Mouse (Mus musculus): ENCODE measurements around the gene Pdzk1. TPM values are rescaled to one million over a fixed set of nuclear protein-coding genes. Genes with fewer than 3 reads are reported as not detected.

The Pdzk1 gene
- polyA plus RNA-seq, 1 experiment: 0.49 TPM

DNA sequence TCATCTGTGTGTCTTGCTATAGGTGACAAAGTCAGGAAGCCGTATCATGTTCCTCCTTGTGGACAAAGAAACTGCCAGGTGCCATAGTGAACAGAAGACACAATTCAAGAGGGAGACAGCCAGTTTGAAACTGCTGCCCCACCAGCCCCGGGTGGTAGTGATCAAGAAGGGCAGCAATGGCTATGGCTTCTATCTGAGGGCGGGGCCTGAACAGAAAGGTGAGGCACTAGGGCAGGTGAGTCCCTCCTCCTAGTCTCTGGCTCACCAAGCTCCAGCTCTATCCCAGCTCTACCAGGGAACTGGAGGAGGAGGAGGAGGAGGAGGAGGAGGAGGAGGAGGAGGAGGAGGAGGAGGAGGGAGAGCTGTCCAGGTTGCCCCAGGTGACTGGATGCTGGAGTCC, 26.7 kb downstream of the Pdzk1 start:
- Histone ChIP-seq H3K4me1 (replicated peaks; ENCODE audit: control insufficient read depth, insufficient read depth, low read length) (no peaks in the 10 kb centered on the region), H3K27ac (ENCODE audit: control insufficient read depth, insufficient read depth, low read length) (no peak overlapping the region), H3K36me3 (ENCODE audit: control insufficient read depth, insufficient read depth, low read length) (no peaks in the 10 kb centered on the region), H3K4me3 (ENCODE audit: control insufficient read depth, insufficient read depth, low read length) (no peak overlapping the region), H3K27me3 (ENCODE audit: control insufficient read depth, insufficient read depth, low read length) (no peaks in the 10 kb centered on the region)
- 92% methylated on average over 3 of the region's 3 CpGs for WGBS
- TF ChIP-seq POLR2A (IDR thresholded peaks at IDR 0.05; ENCODE audit: control insufficient read depth, extremely low read depth, insufficient read depth, low read length, poor library complexity) (no peak), CTCF (IDR thresholded peaks at IDR 0.05; ENCODE audit: borderline replicate concordance, control insufficient read depth, extremely low read depth, insufficient read depth, low read length, poor library complexity) (no peak)
- DNase-seq: no peak

DNA sequence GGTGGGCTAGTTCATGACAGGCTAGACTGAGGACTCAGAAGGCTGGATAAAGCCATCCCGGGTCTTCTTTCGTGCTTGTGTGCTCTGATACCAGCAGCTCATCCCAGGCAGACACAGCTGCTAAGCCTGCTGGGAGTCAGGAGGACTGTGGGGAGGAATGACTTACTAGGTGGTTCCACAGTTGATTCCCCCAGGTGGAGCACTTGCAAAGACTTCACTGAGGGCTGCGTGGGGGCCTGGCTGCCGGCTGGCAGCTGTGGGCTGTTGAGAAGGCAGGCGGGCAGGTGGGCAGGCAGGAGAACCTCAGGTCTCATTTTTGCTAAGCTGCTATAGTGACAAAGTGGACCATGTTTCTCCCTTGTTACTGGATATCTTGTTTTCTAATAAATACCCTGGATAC, 31.4 kb downstream of the Pdzk1 start:
- TF ChIP-seq POLR2A (IDR thresholded peaks at IDR 0.05; ENCODE audit: control insufficient read depth, extremely low read depth, insufficient read depth, low read length, poor library complexity): no peak
- no peak for TF ChIP-seq CTCF (IDR thresholded peaks at IDR 0.05; ENCODE audit: borderline replicate concordance, control insufficient read depth, extremely low read depth, insufficient read depth, low read length, poor library complexity)
- no peak overlapping the region for H3K27ac ChIP-seq (ENCODE audit: control insufficient read depth, insufficient read depth, low read length)
- no peaks in the 10 kb centered on the region for H3K27me3 ChIP-seq (ENCODE audit: control insufficient read depth, insufficient read depth, low read length)
- WGBS: 88% methylated on average over 5 of the region's 5 CpGs
- H3K4me3 ChIP-seq (ENCODE audit: control insufficient read depth, insufficient read depth, low read length): no peak overlapping the region
- DNase-seq: no peak
- H3K4me1 ChIP-seq (replicated peaks; ENCODE audit: control insufficient read depth, insufficient read depth, low read length): no peaks in the 10 kb centered on the region
- H3K36me3 ChIP-seq (ENCODE audit: control insufficient read depth, insufficient read depth, low read length): no peaks in the 10 kb centered on the region

DNA sequence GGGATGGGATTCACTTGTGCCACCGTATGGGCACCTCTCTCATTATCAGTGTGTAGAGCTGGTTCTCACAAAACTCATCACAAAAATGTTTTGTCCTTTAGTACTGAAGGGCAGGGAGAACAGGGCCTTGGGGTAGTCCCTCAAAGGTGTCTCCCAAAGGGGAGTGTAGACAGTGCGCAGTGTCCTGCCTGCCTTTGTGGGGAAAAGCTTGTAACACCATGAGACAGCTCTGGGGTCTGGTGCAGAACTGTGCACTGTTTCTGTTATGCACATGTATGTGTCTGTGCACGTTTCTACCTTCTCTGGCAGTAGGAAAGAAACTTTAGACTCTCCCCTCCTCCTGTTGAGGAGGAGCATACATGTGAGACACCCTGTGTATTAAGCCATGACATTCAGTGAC, 38.8 kb downstream of the Pdzk1 start:
- TF ChIP-seq POLR2A (IDR thresholded peaks at IDR 0.05; ENCODE audit: control insufficient read depth, extremely low read depth, insufficient read depth, low read length, poor library complexity) (no peak), CTCF (IDR thresholded peaks at IDR 0.05; ENCODE audit: borderline replicate concordance, control insufficient read depth, extremely low read depth, insufficient read depth, low read length, poor library complexity) (no peak)
- Histone ChIP-seq H3K4me3 (ENCODE audit: control insufficient read depth, insufficient read depth, low read length) (no peak overlapping the region), H3K4me1 (replicated peaks; ENCODE audit: control insufficient read depth, insufficient read depth, low read length) (no peaks in the 10 kb centered on the region), H3K27ac (ENCODE audit: control insufficient read depth, insufficient read depth, low read length) (no peak overlapping the region), H3K27me3 (ENCODE audit: control insufficient read depth, insufficient read depth, low read length) (no peaks in the 10 kb centered on the region), H3K36me3 (ENCODE audit: control insufficient read depth, insufficient read depth, low read length) (peaks cover 21% of the 10 kb centered on the region)
- WGBS: 92% methylated on average over 3 of the region's 3 CpGs
- DNase-seq: no peak

DNA sequence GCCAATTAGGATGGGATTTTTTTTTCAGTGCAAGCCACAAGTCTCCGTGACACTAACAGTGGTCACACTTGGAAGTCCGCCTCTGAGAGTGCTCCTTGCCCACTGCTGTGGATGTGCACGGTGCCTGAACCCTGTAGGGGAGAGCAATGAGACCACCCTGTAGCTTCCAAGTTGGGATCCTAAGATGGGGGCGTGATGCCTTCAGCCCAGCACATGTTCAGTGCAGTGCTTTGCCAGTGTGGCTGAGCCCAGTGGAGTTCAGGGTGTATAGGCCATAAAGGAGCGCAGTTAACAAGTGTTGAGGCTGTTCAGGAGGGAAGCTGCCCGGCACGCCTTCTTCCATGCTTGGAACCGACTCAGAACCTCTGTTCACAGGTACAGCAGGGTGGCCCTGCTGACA, 39.5 kb downstream of the Pdzk1 start:
- 98% methylated on average over 8 of the region's 8 CpGs for whole genome bisulfite sequencing
- no peak for DNase-seq
- Histone ChIP-seq H3K27me3 (ENCODE audit: control insufficient read depth, insufficient read depth, low read length) (no peaks in the 10 kb centered on the region), H3K36me3 (ENCODE audit: control insufficient read depth, insufficient read depth, low read length) (peaks cover 28% of the 10 kb centered on the region), H3K4me1 (replicated peaks; ENCODE audit: control insufficient read depth, insufficient read depth, low read length) (no peaks in the 10 kb centered on the region), H3K4me3 (ENCODE audit: control insufficient read depth, insufficient read depth, low read length) (no peak overlapping the region), H3K27ac (ENCODE audit: control insufficient read depth, insufficient read depth, low read length) (no peak overlapping the region)
- TF ChIP-seq CTCF (IDR thresholded peaks at IDR 0.05; ENCODE audit: borderline replicate concordance, control insufficient read depth, extremely low read depth, insufficient read depth, low read length, poor library complexity) (no peak), POLR2A (IDR thresholded peaks at IDR 0.05; ENCODE audit: control insufficient read depth, extremely low read depth, insufficient read depth, low read length, poor library complexity) (no peak)

DNA sequence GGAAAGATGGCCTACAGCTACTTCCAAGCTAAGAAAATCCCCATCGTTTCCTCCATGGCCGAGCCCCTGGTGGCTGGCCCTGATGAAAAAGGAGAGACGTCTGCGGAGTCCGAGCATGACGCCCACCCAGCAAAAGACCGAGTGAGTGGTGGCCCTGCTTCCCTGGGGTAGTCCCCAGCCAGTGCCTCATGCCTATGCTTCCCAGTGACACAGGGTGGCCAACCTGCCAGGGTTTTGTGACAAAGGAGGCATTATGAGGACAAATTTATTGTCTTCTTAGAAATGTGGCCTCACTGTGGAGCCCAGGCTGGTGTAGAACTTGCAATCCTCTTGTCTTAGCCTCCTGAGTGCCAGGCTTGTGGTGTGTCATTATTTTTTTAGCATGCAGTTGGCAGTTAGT, 40.0 kb downstream of the Pdzk1 start:
- no peak for DNase-seq
- Histone ChIP-seq H3K36me3 (ENCODE audit: control insufficient read depth, insufficient read depth, low read length) (peaks cover 28% of the 10 kb centered on the region), H3K27ac (ENCODE audit: control insufficient read depth, insufficient read depth, low read length) (no peak overlapping the region), H3K4me3 (ENCODE audit: control insufficient read depth, insufficient read depth, low read length) (no peak overlapping the region), H3K27me3 (ENCODE audit: control insufficient read depth, insufficient read depth, low read length) (no peaks in the 10 kb centered on the region), H3K4me1 (replicated peaks; ENCODE audit: control insufficient read depth, insufficient read depth, low read length) (no peaks in the 10 kb centered on the region)
- 98% methylated on average over 7 of the region's 7 CpGs for WGBS
- no peak for TF ChIP-seq POLR2A (IDR thresholded peaks at IDR 0.05; ENCODE audit: control insufficient read depth, extremely low read depth, insufficient read depth, low read length, poor library complexity)

DNA sequence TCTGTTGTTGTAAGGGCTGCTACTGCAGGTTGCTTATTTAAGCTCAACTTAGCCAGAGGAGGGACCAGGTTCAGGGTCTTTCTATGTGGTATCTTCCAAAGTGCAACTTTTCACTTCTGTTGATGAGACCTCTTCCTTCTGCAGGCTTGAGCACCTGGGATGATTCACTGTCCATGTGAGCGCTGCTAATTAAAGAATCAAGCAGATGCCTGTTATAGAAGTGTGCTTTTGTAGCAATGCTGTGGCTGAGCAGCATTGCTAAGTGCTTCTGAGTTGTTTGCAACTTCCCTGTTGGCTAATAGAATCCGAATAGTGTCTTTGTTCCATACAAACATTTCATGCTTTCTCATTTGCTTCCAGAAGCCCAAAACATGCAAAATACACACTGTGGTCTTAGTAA, 41.2 kb downstream of the Pdzk1 start:
- Histone ChIP-seq H3K27ac (ENCODE audit: control insufficient read depth, insufficient read depth, low read length) (no peak overlapping the region), H3K36me3 (ENCODE audit: control insufficient read depth, insufficient read depth, low read length) (peaks cover 33% of the 10 kb centered on the region), H3K4me1 (replicated peaks; ENCODE audit: control insufficient read depth, insufficient read depth, low read length) (no peaks in the 10 kb centered on the region), H3K27me3 (ENCODE audit: control insufficient read depth, insufficient read depth, low read length) (no peaks in the 10 kb centered on the region), H3K4me3 (ENCODE audit: control insufficient read depth, insufficient read depth, low read length) (no peak overlapping the region)
- TF ChIP-seq CTCF (IDR thresholded peaks at IDR 0.05; ENCODE audit: borderline replicate concordance, control insufficient read depth, extremely low read depth, insufficient read depth, low read length, poor library complexity): no peak
- TF ChIP-seq POLR2A (IDR thresholded peaks at IDR 0.05; ENCODE audit: control insufficient read depth, extremely low read depth, insufficient read depth, low read length, poor library complexity): no peak
- DNase-seq: no peak
- WGBS: 95% methylated on average over 2 of the region's 2 CpGs

DNA sequence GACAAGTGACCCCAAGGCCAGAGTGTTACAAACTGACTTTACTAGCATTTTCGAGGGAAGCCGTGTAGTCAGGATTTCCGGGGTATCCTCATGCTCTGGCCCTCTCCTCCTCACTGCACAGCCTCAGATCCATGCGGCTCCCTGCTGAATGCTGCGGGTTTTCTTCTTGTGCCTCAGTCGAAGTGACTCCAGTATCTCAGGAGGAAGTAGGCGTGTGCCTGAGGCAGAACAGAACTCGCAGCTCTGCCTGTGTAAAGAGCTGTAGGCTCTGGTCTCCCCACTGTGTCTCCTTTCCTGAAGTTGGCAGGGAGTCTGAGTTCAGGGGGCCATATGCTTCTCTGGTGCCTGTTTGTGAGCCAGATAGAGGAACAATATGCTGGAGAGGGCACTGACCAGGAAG, 42.0 kb downstream of the Pdzk1 start:
- no peak for DNase-seq
- TF ChIP-seq CTCF (IDR thresholded peaks at IDR 0.05; ENCODE audit: borderline replicate concordance, control insufficient read depth, extremely low read depth, insufficient read depth, low read length, poor library complexity) (no peak), POLR2A (IDR thresholded peaks at IDR 0.05; ENCODE audit: control insufficient read depth, extremely low read depth, insufficient read depth, low read length, poor library complexity) (no peak)
- no peaks in the 10 kb centered on the region for H3K4me1 ChIP-seq (replicated peaks; ENCODE audit: control insufficient read depth, insufficient read depth, low read length)
- H3K27me3 ChIP-seq (ENCODE audit: control insufficient read depth, insufficient read depth, low read length): no peaks in the 10 kb centered on the region
- no peak overlapping the region for H3K27ac ChIP-seq (ENCODE audit: control insufficient read depth, insufficient read depth, low read length)
- H3K4me3 ChIP-seq (ENCODE audit: control insufficient read depth, insufficient read depth, low read length): no peak overlapping the region
- WGBS: 90% methylated on average over 8 of the region's 8 CpGs
- peaks cover 36% of the 10 kb centered on the region for H3K36me3 ChIP-seq (ENCODE audit: control insufficient read depth, insufficient read depth, low read length)

Data from thymus, adult 2 months (tissue).